Mouse (Mus musculus) CD8-positive naive resting alpha-beta T cell, adult 57 days (primary cell): ENCODE measurements around the gene Aqp1. TPM values are rescaled to one million over a fixed set of nuclear protein-coding genes. Genes with fewer than 3 reads are reported as not detected.

Source experiments
- total RNA-seq: library from RNA; stranded (reverse); gene quantifications from one replicate; pipeline ENCODE4 v1.2.4, GENCODE M21; 2023

Gene Aqp1
- 0.70 TPM for total RNA-seq

GRCm38 (mm10) chr6:55335989-55336514 lies at the start of gene Aqp1:
Gene Aqp1, plus strand, starts transcription at chr6:55336432.

GRCm38 (mm10) chr6:55376076-55376475 lies 39.8 kb downstream of the Aqp1 start, which contains the start of gene Ghrhr:
Gene Ghrhr, plus strand, starts transcription at chr6:55376295.

Other genes starting within 250 kb of the Aqp1 start
- not detected for gene Crhr2, start 203.4 kb upstream of the Aqp1 start, total RNA-seq
- gene Inmt, start 161.4 kb upstream of the Aqp1 start, total RNA-seq: not detected
- 0.15 TPM for gene Mindy4, start 133.0 kb upstream of the Aqp1 start, total RNA-seq
- gene Ghrhr, start 39.9 kb downstream of the Aqp1 start, total RNA-seq: not detected
- gene Adcyap1r1, start 115.5 kb downstream of the Aqp1 start, total RNA-seq: not detected